Mouse (Mus musculus): Measurements from ENCODE around the gene Cd300lf. TPM values are rescaled to one million over a fixed set of nuclear protein-coding genes. Genes with fewer than 3 reads are reported as not detected.

Gene Cd300lf
- total RNA-seq, 2 experiments from 2014 or later, result 0.28 TPM; not detected in 1

DNA sequence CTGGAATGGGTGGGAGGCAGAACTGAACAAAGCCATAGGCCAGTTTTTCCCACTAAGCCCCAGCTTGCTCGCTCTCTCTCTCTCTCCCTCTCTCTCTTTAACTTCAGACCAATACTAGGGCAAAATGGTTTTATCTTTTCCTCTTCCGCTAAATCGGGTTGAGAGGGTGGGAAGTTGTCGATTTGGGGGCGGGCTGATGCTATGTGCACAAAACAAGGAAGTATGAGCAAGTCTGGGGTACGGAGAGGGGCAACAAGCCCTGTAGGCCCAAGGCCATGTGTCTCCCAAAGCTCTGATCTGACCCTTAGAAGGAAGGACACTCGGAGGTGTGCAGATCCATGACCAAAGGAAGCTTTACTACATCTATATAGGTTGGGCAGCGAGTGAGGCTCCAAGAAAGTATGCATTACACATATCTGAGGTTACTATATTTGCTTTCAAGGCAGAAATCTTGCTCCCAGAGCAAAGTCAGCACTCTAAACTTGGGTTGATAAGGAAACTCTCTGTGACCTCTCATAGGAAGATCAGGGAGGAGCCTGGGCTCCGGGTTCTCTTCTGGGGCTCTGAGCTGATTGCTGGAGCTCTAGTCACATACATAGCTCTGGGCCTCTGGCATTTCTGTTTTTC lies 27.9 kb upstream of the Cd300lf start:
- intact Hi-C loops (cut with DNase I), result loop anchor here (1.0 to 2.0 kb wide), 2 partner anchors 22 to 109 kb away; no protein-coding TSS in a partner anchor
- DNase-seq (ENCODE audit: low spot score), result no peak

DNA sequence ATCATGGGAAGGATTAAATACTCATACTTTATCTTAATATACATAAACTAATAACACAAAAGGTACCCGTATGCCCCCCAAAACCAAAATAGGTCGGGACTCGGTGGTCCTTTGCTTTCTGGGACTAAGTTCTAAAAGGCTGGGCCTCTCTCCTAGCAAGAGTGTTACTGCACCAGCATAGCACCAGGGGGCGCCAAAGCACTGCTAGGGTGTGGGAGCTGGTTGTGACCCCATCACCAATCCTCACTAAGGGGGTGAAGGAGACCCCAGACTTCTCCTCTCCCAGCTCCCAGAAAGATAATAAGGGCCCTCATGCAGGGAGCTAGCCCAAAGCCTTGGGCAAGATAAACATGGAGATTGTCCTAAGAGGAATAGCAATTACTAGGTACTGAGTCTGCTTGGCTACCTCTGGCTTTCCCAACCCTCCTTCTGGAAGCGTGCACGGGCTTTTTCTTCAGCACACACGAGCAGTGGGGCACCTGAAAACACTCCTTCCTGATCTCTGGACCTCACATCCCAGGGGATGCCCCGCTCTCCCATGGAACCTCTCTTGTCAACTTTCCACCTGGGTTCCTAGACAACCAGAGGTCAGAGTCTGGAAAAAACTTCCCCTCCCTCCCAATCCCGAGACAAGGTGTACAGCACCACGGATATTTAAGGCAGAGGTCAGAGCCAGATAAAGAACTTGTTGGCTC lies 27.2 kb upstream of the Cd300lf start:
- intact Hi-C loops (cut with DNase I), result loop anchor here (1.0 to 2.0 kb wide), 2 partner anchors 22 to 110 kb away; no protein-coding TSS in a partner anchor

DNA sequence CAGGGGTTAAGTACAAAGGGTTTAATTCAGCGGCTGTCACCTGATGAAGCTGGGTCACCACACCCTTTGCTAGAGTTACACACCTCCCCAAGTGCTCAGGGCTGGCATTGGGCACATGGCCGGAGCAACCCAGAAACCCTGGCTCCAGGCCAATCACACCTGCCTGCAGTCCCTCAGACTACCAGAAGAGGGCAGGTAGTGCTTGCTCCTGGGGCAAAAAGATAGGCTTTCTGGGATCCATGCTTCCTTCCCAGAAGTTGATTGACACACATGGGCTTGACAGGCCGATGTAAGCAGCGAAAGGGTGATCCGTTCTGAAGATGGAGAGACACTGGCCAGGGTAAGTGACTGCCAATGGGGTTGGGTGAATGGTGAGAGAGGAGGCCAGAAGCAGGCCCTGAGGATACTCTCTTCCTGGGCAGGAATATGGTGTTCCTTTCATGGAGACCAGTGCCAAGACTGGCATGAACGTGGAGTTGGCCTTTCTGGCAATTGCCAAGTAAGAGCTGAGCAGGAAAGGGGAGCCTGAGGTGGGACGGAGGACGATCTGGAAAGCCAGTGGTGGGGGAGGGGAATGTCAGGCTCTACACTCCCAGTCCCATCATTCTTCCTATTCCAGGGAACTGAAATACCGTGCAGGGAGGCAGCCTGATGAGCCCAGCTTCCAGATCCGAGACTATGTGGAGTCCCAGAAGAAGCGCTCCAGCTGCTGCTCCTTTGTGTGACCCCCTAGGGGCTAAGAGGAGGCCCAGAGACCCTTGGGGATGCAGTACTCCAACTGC lies 26.4 kb upstream of the Cd300lf start:
- intact Hi-C loops (cut with DNase I), result loop anchor here (2.0 kb wide), 1 partner anchor 111 kb away; no protein-coding TSS in a partner anchor

More for the DNA sequence above, 27.2 kb upstream of the Cd300lf start:
- no peak for DNase-seq (ENCODE audit: low spot score)

DNA sequence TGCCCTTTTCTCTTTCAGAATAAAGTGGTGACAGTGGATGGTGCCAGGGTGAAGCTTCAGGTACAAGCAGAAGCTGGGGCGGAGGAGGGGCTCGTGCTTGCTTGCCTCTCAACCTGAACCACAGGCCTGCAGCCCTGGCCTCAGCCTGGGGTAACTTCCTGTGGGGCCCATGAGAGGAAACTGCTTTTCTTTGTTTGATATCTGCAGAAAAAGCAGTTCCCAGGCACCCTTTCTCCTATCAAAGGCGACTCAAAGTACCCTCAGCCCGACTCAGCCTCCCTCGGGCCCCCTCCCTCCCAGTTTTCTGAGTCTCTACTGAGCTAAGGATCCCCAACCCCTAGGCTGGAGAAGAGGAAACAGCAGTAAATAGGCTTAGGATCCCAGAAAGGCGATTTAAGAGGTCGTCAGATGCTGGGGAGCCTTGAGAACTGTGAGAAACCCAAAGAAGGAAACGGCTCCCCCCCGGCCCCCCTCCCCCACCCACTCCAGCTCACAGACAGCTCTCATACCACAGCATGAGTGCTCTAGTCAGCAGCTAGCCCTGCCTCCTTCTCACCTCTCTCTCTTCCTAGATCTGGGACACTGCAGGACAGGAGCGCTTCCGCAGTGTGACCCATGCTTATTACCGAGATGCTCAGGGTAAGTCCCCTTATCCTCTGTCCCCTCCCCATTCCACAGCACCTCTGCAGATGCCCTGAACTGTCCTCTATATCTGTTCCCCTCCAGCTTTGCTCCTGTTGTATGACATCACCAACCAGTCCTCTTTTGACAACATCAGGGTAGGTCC lies 24.3 kb upstream of the Cd300lf start:
- intact Hi-C loops (cut with DNase I), result no loop called here
- DNase-seq (ENCODE audit: low spot score), result no peak

More for the DNA sequence above, 26.4 kb upstream of the Cd300lf start:
- peak; percentile 45 for DNase-seq (ENCODE audit: low spot score)

DNA sequence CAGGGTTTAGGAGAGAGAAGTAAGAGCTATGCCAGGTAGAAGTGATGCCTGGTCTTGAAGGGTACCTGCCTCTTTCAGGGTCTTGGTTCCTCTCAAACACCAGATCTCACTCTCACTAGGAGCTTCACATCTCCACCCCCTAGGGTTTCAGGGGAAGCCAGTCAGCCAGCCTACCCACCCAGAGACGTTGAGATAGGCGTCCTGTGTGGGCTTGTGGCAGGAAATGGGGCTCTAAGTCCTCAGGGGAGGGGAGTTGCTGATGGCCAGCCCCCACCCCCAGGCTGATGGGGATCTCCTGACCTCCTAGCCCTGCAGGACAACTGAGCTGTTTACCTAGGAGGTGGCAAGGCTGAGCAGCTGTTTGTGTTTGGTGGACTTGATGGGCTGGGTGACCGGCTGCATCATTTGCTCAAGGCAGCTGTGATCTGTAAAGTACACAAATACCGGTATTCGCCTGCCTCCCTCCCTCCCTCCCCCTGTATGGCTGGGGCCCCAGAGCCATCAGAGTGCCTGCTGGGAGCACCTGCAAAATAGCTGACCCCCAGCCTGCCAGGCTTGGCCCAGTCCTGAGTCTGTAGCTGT lies 21.4 kb upstream of the Cd300lf start:
- intact Hi-C loops (cut with DNase I), result no loop called here
- DNase-seq (ENCODE audit: low spot score), result no peak

DNA sequence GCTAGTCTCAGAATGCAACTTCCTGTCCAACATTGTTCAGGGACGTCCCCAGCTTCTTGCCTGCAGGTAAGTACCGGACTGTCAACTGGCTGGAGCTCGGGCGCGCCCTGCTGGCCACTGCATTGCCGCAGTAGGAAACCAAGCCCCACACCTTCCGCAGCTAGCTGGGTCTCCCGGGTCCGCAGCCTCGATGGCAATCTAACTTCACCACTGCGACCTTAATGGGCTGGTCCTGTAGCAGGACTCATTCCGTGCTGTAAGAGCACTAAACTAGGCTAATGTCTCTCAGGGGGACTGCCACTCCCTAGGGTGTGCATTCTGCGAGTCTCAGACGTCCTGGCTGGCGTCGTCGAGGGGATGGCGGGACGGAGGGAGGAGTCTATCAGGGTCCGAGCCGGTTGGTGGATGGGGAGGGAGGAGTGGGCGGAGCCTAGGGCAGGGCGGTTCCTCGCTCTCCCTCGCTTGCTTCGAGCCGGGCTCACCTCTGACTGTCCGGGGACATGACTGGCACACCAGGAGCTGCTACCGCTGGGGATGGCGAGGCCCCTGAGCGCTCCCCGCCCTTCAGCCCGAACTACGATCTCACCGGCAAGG lies 20.0 kb upstream of the Cd300lf start:
- intact Hi-C loops (cut with DNase I), result loop anchor here (1.0 kb wide), 1 partner anchor 71 kb away; no protein-coding TSS in a partner anchor
- peak; percentile 41 for DNase-seq (ENCODE audit: low spot score)

DNA sequence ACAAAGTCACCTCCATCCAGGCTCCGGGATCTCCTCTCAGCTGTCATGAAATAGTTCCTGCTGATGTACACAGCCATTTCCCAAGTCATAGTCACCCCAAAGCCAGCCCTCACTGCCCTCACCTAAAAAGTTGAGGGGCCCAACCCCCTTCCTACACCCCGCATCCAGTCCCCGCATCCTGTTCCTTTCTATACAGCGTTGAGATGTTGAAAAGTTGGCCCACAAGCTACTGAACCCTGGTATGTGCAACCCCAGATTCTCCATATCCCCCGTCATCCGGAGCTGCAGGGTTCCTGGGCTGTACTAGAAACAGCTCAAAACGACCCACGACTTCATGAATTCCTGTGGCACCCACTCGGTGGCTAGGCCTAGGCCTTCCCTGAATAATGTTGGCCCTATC lies 19.3 kb upstream of the Cd300lf start:
- intact Hi-C loops (cut with DNase I), result loop anchor here (1.0 kb wide), 1 partner anchor 71 kb away; no protein-coding TSS in a partner anchor
- DNase-seq (ENCODE audit: low spot score), result no peak

DNA sequence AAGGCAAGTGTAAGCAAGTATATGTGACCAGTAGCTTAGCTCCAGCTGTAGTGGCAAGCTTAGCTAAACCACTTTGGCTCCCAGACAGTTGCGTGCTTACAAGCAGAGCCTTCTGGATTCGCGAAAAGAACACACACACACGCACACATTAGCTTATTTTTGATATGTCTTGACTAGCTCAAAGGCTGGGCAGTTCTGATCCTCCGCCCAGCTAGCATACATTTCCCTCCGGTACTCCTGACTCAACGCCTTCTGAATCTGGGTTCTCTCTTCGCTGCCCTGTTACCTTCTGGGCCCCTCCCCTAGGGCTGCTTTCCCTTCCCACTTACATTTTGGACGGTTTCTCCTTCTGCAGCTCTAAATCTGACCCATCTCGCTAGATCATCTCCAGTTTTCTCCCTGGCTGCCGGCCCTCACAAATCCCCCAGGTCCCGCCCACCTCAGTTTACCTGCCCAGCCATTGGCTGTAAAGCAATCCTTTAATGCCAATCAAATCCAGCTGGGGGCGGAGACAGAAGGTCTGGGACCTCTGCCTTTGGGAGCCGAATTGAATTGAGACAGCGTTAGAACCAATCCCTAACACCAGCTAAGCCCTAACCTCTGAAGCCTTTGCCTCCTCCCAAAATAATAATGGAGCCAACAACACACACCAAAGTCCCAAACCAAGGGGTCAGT lies 18.1 kb upstream of the Cd300lf start:
- no peak for DNase-seq (ENCODE audit: low spot score)
- intact Hi-C loops (cut with DNase I), result no loop called here

DNA sequence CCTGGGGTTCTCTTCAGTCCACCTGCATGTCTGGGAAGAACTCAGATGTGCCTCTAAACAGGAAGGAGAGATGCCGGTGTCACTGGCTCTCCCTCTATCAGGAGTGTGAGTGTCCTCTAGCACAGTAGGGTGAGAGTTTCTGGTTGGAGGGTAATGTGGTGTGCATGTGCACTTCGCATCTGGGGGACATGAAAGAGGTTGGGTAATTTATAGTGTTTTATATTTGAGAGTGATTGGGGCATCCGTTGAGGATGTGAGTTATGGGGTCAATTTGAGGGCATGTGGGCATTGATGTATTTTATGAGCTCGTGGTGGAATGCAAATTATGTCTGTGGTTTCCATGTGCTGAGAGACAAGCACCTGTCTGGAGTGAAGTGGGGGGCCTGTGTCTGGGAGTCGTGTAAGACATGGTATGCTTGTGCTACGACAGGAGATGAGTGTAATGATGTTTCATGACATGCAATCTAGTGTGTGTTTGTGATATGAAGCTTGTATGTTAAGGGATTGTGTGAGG lies 17.0 kb upstream of the Cd300lf start:
- DNase-seq (ENCODE audit: low spot score), result no peak
- intact Hi-C loops (cut with DNase I), result no loop called here

DNA sequence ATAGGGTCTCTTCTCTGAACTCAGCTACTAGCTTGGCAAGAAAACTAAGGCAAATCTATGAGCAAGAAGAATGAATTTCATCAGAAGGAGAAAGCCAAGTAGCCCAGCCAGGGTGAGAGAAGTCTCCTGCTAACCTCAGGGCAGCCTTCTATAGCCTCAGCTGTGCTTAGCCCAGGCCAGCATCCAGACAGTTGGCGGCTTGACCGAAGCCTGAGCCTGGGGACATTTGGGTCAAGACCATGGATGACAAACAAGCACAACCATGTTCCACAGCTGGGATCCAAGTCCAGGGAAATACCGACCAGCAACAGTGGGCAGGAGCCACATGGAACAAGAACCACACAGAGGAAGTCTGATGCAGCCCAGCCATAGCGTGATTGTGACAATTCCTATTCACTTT lies 14.0 kb upstream of the Cd300lf start:
- intact Hi-C loops (cut with DNase I), result no loop called here
- DNase-seq (ENCODE audit: low spot score), result no peak

DNA sequence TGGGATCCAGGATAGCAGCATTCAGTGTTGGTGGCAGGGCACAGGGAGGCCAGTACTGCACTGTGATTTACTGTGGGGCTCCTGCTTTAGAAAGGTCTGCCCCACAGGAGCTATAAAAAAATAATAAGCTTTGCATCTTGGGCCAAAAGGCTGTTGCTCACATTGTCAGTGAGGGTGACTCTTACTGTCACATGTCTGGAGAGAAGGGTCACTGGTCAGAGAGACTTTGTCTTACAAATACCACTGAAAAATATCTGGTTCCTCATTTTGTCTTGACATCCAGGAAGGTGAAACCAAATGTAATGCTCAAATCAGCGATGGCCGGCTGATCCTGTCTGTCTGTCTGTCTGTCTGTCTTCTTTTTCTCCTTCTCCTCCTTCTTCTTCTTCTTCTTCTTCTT lies 8.2 kb upstream of the Cd300lf start:
- intact Hi-C loops (cut with DNase I), result no loop called here
- DNase-seq (ENCODE audit: low spot score), result no peak

DNA sequence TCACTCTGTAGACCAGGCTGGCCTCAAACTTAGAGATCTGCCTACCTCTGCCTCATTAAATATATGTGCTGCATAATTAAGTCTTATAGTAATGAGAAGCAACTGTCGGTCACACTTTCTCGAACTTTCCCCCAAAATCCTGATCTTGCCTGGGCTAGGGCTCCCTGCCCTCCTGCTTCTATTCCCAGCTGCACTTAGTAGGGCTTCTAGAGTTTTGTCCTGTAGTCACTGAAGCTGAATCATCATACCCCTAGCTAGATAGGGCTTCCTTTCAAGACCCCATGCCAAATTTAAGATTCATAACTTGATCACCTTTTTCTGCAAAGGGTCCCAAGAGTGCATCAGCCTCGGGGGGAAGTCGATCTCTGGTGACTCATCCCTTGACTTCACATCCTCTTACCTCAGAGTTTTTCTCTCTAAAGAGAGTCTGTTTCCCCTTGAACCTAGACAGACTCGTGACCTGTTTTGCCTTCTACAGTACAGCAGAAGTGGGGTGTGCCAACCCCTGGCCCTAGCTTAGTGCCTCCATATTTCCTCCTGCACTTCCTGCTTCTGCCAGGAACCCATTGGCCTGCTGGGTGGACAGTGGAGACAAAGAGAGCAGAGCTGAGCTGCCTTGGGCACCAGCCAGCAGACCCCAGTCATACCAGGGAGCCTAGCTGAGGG lies 4.9 kb upstream of the Cd300lf start:
- DNase-seq (ENCODE audit: low spot score), result no peak
- intact Hi-C loops (cut with DNase I), result no loop called here

DNA sequence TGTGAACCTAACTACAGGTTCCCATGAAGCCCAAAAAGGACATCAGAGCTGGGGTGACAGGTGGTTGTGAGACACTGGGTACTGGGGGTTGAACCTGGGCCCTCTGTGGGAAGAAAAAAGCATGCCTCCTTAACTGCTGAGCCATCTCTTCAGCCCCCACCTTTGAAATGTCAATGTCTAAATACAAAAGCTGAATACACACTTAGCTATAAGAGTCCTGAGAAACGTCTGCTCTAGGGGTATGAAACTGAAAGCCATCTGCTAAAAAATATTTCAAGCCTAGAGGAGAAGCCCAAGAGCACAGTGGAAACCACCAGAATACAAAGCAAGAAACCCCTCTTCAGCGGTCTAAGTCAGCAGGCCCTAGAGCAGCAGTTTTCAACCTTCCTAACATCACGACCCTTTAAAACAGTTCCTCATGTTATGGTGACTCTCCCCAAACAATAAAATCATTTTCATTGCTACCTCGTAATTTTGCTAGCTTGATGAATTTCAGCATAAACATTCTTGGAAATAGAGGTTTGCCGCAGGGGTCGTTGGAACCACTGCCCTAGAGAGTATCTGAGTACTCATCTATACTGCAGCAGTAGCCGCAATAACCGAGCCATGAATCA lies 1.9 kb downstream of the Cd300lf start:
- no peak for DNase-seq (ENCODE audit: low spot score)
- intact Hi-C loops (cut with DNase I), result no loop called here

DNA sequence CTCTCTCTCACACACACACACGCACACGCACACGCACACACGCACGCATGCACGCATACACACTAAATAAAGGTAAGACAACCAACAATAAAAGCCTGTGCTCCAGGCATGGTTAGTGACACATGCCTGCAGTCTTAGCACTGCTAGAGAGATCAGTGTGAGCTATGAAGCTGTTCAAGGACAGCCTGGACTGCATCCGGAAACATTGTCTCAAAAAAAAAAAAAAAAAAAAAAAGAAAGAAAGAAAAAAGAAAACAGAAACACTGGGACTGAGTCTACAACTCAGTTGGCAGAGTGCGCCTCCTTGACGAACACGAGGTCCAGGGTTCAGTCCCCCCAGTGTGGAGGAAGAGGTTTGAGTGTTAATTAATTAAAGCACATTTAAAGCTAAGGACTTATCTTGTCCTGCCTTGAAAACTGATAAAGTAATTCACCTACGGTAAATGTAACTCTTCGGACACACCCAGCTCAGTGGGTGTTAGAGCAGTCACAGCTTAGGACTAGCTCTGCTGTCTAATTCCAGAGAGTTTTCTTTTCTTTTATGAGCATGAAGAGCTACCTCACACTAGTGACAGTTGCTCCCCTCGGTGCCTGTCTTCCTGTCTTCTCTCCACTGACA lies 4.2 kb downstream of the Cd300lf start:
- intact Hi-C loops (cut with DNase I), result no loop called here
- DNase-seq (ENCODE audit: low spot score), result no peak

DNA sequence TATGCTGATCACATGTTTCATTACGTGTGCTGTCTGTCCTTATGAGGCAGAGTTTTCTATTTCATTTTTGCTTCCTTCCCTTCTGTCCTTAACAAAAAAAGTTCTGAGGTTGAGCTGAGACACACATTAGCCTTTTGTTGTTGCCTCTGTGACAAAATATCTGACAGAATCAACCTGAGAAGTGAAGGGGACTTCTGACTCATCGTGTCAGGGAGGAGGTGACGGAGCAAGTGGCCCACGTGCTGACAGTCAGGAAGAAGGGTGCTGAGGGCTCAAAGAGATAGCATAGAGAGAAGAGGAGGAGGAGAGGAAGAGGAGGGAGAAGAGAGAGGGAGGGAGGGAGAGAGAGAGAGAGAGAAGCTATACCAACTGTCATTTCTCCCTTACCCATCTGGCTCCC lies 5.3 kb downstream of the Cd300lf start:
- intact Hi-C loops (cut with DNase I), result no loop called here
- DNase-seq (ENCODE audit: low spot score), result no peak

DNA sequence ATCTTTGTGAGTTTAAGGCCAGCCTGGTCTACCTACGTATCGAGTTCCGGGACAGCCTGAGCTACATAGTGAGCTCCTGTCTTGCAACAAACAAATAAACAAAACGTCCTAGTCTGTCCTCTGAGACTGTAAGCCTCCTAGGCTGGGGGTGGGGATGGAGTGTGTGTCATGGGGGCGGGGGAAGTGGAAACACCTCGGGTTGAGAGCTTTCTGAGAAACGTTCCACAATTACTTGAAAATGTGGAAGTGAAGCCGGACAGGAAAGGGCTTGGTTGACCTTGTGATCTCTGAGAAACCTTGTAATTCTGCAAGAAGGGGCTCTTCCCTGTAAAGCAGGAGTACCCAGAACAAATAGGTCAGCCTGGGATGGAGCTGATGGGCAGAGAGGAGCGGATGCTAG lies 14.4 kb downstream of the Cd300lf start:
- intact Hi-C loops (cut with DNase I), result no loop called here
- DNase-seq (ENCODE audit: low spot score), result no peak

DNA sequence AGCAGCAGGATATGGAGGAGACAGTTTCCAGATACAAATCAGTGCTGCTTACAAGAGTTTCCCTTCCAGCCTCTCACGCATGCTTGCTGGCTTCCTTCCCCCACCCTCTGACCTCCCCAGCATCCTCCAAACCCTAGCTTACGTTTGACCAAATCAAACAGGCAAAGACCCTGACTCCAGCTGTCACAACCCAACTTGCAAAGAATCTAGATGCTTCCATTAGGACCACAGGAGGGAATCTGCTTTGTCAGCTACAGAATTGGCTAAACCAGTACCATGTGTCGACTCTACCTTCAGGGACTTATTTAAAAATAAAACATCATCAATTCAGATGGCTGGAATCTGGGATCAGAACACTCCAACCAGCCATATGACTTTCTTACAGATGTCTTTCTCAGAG lies 21.6 kb downstream of the Cd300lf start:
- no peak for DNase-seq (ENCODE audit: low spot score)

More for the DNA sequence above, 21.6 kb downstream of the Cd300lf start:
- intact Hi-C loops (cut with DNase I), result no loop called here

Data from heart, postnatal 25 days (tissue).